Comparison of ENCODE assay signal across 8 mouse cellular contexts in genomic region chr9:100605985-100606554, GRCm38 (mm10). TPM values are rescaled to one million over a fixed set of nuclear protein-coding genes. Genes with fewer than 3 reads are reported as not detected.
A peak's percentile ranks its signal among the peaks of the same experiment; 100 is the strongest.
DNase-seq lines count a peak whose midpoint lies in the region; ATAC-seq and TF ChIP-seq lines count a peak whose summit lies in the region.

No protein-coding gene starts in this region.

- in situ Hi-C loops in Patski (cut with MboI; ENCODE audit: low pct_unique_long_range_greater_than_20kb), result no loop called here

- H3K9me3 ChIP-seq in embryonic facial prominence, embryonic 10.5 days, result no peaks in the 10 kb centered on the region
- no peaks in the 10 kb centered on the region for H3K9me3 ChIP-seq in limb, embryonic 10.5 days (replicated peaks)

- no peaks in the 10 kb centered on the region for H3K36me3 ChIP-seq in embryonic facial prominence, embryonic 10.5 days (replicated peaks)
- H3K36me3 ChIP-seq in limb, embryonic 10.5 days, result no peaks in the 10 kb centered on the region

- H3K4me3 ChIP-seq in embryonic facial prominence, embryonic 10.5 days, result no peak overlapping the region
- no peak overlapping the region for H3K4me3 ChIP-seq in limb, embryonic 10.5 days

- peak; percentile 19 for DNase-seq in kidney, adult 9 months
- no peak for DNase-seq in kidney, postnatal 10 days
- peak; percentile 88 for DNase-seq in Patski (ENCODE audit: low read depth, low spot score)
- DNase-seq in embryonic facial prominence, embryonic 10.5 days (ENCODE audit: low spot score), result peak; percentile 42
- peak; percentile 46 to 55 for DNase-seq in left cerebral cortex, postnatal 14 days (ENCODE audit: low spot score in 2 of 2)
- DNase-seq in skeletal muscle tissue, adult 2 months (ENCODE audit: low read depth, low spot score), result peak; percentile 5
- no peak for DNase-seq in spleen, postnatal 4 days (ENCODE audit: low spot score in 2 of 2)
- no peak for DNase-seq in limb, embryonic 10.5 days (ENCODE audit: low spot score)

- peaks cover 9% of the 10 kb centered on the region; the same call in 1 of the 2 replicates for H3K4me1 ChIP-seq in embryonic facial prominence, embryonic 10.5 days
- H3K4me1 ChIP-seq in limb, embryonic 10.5 days, result no peaks in the 10 kb centered on the region

- intact Hi-C loops in left cerebral cortex, postnatal 14 days (cut with DNase I), result no loop called here

- CTCF ChIA-PET in Patski (lab: Charles Lee), result interaction anchor here (1.0 to 3.3 kb wide), 2 partner anchors 10 to 36 kb away, joined by 3 to 11 read pairs; no protein-coding TSS in a partner anchor

- 61% methylated on average over 7 of the region's 7 CpGs for WGBS in embryonic facial prominence, embryonic 10.5 days
- 60% methylated on average over 7 of the region's 7 CpGs for WGBS in limb, embryonic 10.5 days

- no peak for TF ChIP-seq CTCF in Patski (IDR thresholded peaks at IDR 0.05)

- no peak overlapping the region for H3K27ac ChIP-seq in embryonic facial prominence, embryonic 10.5 days (replicated peaks)
- no peak overlapping the region for H3K27ac ChIP-seq in limb, embryonic 10.5 days

- POLR2A ChIA-PET in Patski (lab: Charles Lee), result interaction anchor here (0.6 to 2.3 kb wide), 3 partner anchors 11 to 94 kb away, joined by 3 to 6 read pairs (median 3); no protein-coding TSS in a partner anchor

- ATAC-seq in Patski, result peak; percentile 100

- no peaks in the 10 kb centered on the region for H3K27me3 ChIP-seq in Patski
- no peaks in the 10 kb centered on the region for H3K27me3 ChIP-seq in embryonic facial prominence, embryonic 10.5 days (replicated peaks; ENCODE audit: low read depth, poor library complexity, severe bottlenecking)
- H3K27me3 ChIP-seq in limb, embryonic 10.5 days (ENCODE audit: low read depth, poor library complexity, severe bottlenecking), result no peaks in the 10 kb centered on the region

RNA-seq across cellular contexts. Expression of gene Stag1, which starts 8.5 kb away (rescaled TPM):
- 29.1 TPM for polyA plus RNA-seq in Patski (2021)
- polyA plus RNA-seq in embryonic facial prominence, embryonic 10.5 days (2016; fragmentation: Nextera tagmentation; extraction: Ambion mirVana), result 60.1 and 61.2 TPM in 2 replicates
- total RNA-seq in left cerebral cortex, postnatal 14 days (2021), result 10 to 100 TPM; 33.4 to 34.3 TPM
- polyA plus RNA-seq in limb, embryonic 10.5 days (2016; fragmentation: Nextera tagmentation; extraction: Ambion mirVana), result 52.8 and 57.2 TPM in 2 replicates

RNA-seq across cellular contexts. Expression of gene Slc35g2, which starts 35.2 kb away (rescaled TPM):
- 0.77 TPM for polyA plus RNA-seq in Patski (2021)
- 2.5 and 2.9 TPM in 2 replicates for polyA plus RNA-seq in embryonic facial prominence, embryonic 10.5 days (2016; fragmentation: Nextera tagmentation; extraction: Ambion mirVana)
- 10 to 100 TPM; 13.4 to 17.1 TPM for total RNA-seq in left cerebral cortex, postnatal 14 days (2021)
- polyA plus RNA-seq in limb, embryonic 10.5 days (2016; fragmentation: Nextera tagmentation; extraction: Ambion mirVana), result 1.6 and 3.4 TPM in 2 replicates

Comparison
In these comparisons a context has a peak if more than half of its experiments do, and no peak if none do; other contexts are left out.
1. DNase-seq: peak in kidney, adult 9 months (single experiment), Patski (single experiment), embryonic facial prominence, embryonic 10.5 days (single experiment), left cerebral cortex, postnatal 14 days (2 of 2) and skeletal muscle tissue, adult 2 months (single experiment); none in kidney, postnatal 10 days (single experiment), spleen, postnatal 4 days (0 of 2) and limb, embryonic 10.5 days (single experiment).